Mouse (Mus musculus) kidney, adult 10 weeks (tissue): Measurements from ENCODE around the gene Bloc1s2. TPM values are rescaled to one million over a fixed set of nuclear protein-coding genes. Genes with fewer than 3 reads are reported as not detected.

Source experiments
- polyA plus RNA-seq: library from polyadenylated mRNA; stranded (reverse); fragments of 350-450 nt; fragmentation: Illumina TruSeq; extraction: RNeasy Lipid Tissue Mini Kit (QIAGEN cat#74804); gene quantifications from one replicate; pipeline ENCODE4 v1.2.3, GENCODE M21; 2014; ENCODE audit warnings: low read depth, low replicate concordance

Bloc1s2 gene
- 32.5 TPM for polyA plus RNA-seq

DNA sequence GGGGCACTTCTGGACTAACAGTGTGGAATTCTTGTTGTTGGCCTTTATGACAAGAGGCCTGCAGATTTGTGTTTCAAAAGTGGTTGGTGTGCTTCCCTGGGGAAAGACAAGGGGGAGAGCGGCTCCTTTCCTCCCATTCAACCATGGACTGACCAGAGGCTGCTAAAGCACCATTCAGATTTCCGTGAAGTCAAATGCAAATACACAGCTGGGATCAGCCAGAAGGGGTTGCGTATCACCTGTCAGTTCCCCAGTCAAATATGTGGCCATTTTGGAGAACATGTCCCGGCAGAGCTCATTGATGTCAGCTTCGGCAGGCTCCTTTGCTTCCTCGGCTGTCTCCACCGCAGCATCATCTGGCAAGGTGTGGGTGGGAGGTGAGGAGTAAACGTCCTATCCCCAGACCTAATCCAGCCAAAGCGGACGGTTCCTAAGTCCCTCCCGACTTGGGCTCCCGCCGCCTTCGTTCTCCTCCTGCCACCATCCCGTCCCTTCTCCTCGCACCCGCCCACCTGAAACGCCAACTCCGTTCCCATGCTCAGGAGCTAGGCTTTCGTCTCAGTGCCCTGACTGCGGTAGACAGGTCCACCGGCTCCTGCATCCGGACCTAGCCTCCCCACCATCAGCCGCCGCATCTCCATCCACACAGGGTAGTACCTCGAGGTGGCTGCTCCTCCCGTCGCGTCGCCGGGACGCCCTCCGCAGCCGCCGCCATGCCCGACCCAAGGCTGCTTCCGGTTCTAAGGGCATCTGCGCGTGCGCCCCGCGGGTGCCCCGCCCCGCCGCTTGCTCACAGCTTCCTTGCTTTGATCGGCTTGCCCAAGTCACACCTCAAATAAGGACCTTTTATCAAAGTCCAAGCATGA is at the start of gene Bloc1s2:
Bloc1s2 (minus strand) TSS at position 745 of the 866 bp plus-strand sequence.

DNA sequence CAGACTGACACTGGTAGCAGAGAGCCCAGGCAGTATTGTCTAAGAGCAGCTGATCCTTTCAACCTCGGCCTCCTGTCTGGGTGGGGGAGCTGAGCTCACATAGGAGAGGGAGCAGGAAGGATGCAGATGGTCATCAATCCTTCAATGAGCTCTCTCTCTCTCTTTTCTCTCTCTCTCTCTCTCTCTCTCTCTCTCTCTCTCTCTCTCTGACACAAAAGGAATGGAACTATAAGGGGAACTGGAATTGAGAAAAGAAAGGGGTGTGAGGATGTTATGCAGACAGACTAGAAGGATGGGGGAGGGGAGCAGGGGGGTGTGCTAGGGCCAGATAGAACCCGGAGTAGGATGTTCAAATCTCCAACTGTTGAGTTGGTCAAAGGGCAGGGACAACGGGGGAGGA is 46.1 kb upstream of the Bloc1s2 start, which contains the start of gene Pkd2l1:
Pkd2l1 (minus strand) TSS at position 101 of the 400 bp plus-strand sequence.

DNA sequence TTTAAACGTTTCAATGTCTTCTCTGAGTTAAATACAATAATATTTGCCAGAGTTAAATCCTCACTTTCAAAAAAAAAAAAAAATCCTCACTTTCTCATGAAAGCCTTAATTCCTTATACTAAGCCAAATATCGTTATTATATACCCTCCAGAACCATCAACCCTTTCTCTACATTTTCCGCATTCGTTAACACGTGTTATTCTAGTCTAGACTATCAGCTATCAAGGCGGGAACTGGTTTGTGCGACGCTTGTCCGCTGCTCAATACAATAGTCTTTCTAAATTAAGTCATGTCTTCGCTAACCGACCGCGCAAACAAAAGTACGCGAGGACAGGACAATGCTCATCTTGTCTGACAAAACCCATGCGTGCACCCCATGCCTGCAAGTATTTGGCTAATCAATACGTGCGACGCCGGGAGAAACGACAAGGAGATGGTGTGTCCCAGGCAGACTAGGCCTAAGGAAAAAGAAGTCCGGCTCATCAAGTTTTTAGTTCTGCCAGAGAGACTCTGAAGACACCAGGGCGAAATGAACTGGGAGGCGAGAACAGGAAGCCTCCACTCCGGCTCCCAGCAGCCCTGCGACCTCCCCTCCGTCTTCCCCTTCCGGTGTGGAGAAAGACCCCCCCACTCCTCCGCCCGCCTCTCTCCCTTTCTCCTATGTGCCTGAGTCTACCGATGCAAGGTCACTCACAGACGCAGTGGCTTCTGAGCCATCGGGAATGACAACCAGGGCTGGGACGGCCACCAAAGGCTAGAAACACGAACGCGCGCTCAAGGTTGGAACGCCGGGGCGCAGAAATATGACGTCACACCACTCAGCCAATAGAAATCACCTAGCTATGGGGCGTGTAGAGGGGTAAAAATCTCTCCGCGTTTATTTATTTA is 10.9 kb downstream of the Bloc1s2 start, which contains the start of gene Cwf19l1:
Cwf19l1 (minus strand) TSS at position 805 of the 888 bp plus-strand sequence.

DNA sequence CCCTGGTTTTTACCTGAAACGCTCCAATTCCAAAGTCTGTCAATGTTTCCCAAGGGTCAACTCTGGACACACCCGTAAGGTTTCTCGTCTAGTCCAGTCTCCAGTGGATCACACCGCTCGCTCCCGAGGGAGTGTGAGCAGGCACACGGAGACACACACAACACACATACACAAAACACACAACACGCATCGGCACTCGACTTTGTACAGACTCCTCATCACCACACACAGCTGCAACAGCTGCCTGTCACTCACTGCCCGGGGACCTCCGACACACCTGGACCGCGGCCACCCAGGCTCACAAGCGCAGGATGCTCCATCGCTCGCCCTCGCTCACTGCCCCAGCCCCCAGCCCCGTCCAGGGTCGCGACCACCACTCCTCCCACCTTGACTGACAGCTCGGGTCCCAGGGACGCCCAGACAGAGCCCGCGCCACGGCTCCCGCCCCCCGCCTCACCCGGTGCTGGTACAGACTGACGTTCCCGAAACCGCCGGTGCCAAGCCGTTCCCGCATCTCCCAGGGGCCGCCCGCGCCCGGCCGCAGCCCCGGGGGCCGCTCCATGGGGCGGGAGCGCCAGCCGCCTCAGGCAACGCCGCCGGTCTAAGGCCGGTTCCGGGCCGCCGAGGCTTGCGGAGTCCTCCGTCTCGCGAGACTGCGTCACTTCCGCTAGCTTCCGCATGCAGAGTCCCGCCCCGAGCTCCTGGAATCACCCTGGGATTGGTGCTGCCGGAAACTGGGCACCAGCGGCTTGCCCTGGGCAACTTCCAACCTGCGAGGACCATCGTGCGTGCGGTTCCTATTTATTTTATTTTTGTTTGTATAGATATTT is 39.2 kb downstream of the Bloc1s2 start, which contains the start of gene Chuk:
Chuk (minus strand) TSS at position 650 of the 830 bp plus-strand sequence.

Other genes with a start within 250 kb of the Bloc1s2 start
- 4.2 TPM for gene Dnmbp, start 206.3 kb downstream of the Bloc1s2 start, polyA plus RNA-seq
- gene Cpn1, start 159.9 kb downstream of the Bloc1s2 start, polyA plus RNA-seq, result 3.0 TPM
- 45.4 TPM for gene Cyp2c23, start 117.2 kb downstream of the Bloc1s2 start, polyA plus RNA-seq
- 151 TPM for gene Erlin1, start 76.7 kb downstream of the Bloc1s2 start, polyA plus RNA-seq
- 380 TPM for gene Chuk, start 39.0 kb downstream of the Bloc1s2 start, polyA plus RNA-seq
- 9.9 TPM for gene Cwf19l1, start 10.6 kb downstream of the Bloc1s2 start, polyA plus RNA-seq
- gene Pkd2l1, start 46.0 kb upstream of the Bloc1s2 start, polyA plus RNA-seq, result not detected
- gene Scd3, start 56.8 kb upstream of the Bloc1s2 start, polyA plus RNA-seq, result 0.20 TPM
- gene Scd2, start 147.2 kb upstream of the Bloc1s2 start, polyA plus RNA-seq, result 70.4 TPM
- 0.20 TPM for gene Scd4, start 186.6 kb upstream of the Bloc1s2 start, polyA plus RNA-seq